Mouse (Mus musculus): ENCODE results near the gene Slc35e3.
"Not testable (repeated sequence)": the region's sequence is repeated elsewhere in the genome, so short reads cannot be mapped to it uniquely, and the experiment has no call there.

DNA sequence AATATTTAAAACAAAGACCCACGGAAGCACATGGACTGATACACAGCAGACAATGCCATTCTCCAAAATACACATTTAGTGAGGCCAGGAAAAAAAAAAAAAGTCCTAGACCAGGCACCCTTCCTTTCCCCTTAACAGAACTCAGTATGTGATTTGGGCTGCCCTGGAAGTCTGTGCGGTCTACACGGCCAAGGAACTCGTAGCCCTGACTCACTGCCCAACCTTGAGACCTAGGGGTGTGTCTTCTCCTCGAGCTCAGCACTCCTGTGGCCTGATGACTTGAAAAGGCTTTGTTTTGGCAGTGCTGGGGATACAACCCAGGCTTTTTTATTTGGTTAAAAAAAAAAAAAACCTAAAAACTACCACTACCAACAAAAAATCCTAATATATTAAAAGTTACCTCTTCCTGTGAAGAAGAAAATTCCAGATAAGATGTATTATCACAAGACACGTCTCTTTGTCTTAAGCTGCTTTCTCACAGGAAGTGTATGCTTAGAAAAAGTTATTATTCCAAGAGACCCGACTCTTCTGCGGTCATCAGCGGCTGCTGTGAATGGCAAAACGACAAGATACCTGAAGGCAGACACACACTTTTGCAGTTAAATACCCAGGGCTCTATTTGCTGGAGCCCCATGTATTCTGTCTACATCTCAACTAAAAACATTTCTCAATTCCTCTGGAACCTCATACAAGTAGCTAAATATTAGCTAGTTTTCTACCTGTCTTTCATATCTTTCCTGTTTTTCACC, 11.9 kb downstream of the Slc35e3 start:
- not testable (repeated sequence) for TF ChIP-seq POLR2A (IDR thresholded peaks at IDR 0.05; ENCODE audit: borderline replicate concordance, extremely low read depth, insufficient read depth, insufficient read length, poor library complexity, severe bottlenecking); CTCF (IDR thresholded peaks at IDR 0.05; ENCODE audit: borderline replicate concordance, extremely low read depth, insufficient read depth, insufficient read length)

All from brain, embryonic 14.5 days (tissue).